Mouse (Mus musculus) left cerebral cortex, adult 18-20 months (tissue): ENCODE measurements around the gene Pnp2. TPM values are rescaled to one million over a fixed set of nuclear protein-coding genes. Genes with fewer than 3 reads are reported as not detected.
"Not testable (repeated sequence)": the region's sequence is repeated elsewhere in the genome, so short reads cannot be mapped to it uniquely, and the experiment has no call there.

Source experiments
- DNase-seq, 2 experiments: peaks; one replicate each; pipeline ENCODE4 v3.0.0; 2021 to 2022; ENCODE audit warnings: low spot score in 2 of 2, mixed read lengths in 1 of 2
- long read RNA-seq, 2 experiments: library from polyadenylated mRNA; stranded (forward); transcript quantifications; one replicate each; pipeline ENCODE4 v2.0.0; 2021
- total RNA-seq, 2 experiments: library from RNA; stranded (reverse); gene quantifications; 2 replicates each; pipeline ENCODE4 v1.2.3; 2021

Pnp2 gene
- total RNA-seq = 1 to 10 TPM in 1 of 2 experiments, under 1 TPM in 1; 0.46 to 1.1 TPM
- long read RNA-seq, experiment 1, partial matches to known transcripts = 0 of 1 reads
- long read RNA-seq, experiment 1, other reads (novel, unspliced or antisense) = 0 of 1 reads
- long read RNA-seq, experiment 2 = 0 reads

GRCm38 (mm10) chr14:50955942-50956508 lies at the start of gene Pnp2:
Pnp2 (plus strand) TSS chr14:50955992.
- DNase-seq = peak in 1 of 2 experiments; percentile 29

GRCm38 (mm10) chr14:50908126-50908525 lies 47.7 kb upstream of the Pnp2 start:
- DNase-seq = no peak

GRCm38 (mm10) chr14:50911356-50911755 lies 44.4 kb upstream of the Pnp2 start:
- DNase-seq = no peak

- not testable (repeated sequence) for DNase-seq
These were observed 32.4 kb upstream of the Pnp2 start for GRCm38 (mm10) chr14:50923437-50923836.

- DNase-seq = peak; percentile 94 to 97
These were observed 31.3 kb upstream of the Pnp2 start, which contains the start of the genes Osgep and Apex1 for GRCm38 (mm10) chr14:50924281-50925064. Osgep (minus strand) TSS chr14:50924893. Apex1 (plus strand) TSS chr14:50924968.

- no peak for DNase-seq
These were observed 30.5 kb upstream of the Pnp2 start for GRCm38 (mm10) chr14:50925111-50925920.

- DNase-seq = no peak
These were observed 28.4 kb upstream of the Pnp2 start for GRCm38 (mm10) chr14:50927366-50927765.

- no peak for DNase-seq
These were observed 25.8 kb upstream of the Pnp2 start for GRCm38 (mm10) chr14:50929951-50930350.

GRCm38 (mm10) chr14:50930377-50930753 lies 25.4 kb upstream of the Pnp2 start:
- peak in 1 of 2 experiments; percentile 48 for DNase-seq

GRCm38 (mm10) chr14:50930754-50931492 lies 24.9 kb upstream of the Pnp2 start, which contains the start of the genes Pip4p1 and Pnp:
Pip4p1 (minus strand) TSS chr14:50930856.
Pnp (plus strand) TSS chr14:50931082.
- peak; percentile 98 to 99 for DNase-seq

GRCm38 (mm10) chr14:50931493-50932020 lies 24.2 kb upstream of the Pnp2 start:
- DNase-seq = no peak

GRCm38 (mm10) chr14:50936649-50937048 lies 19.1 kb upstream of the Pnp2 start:
- DNase-seq = no peak

GRCm38 (mm10) chr14:50938119-50938908 lies 17.5 kb upstream of the Pnp2 start:
- no peak for DNase-seq

GRCm38 (mm10) chr14:50938940-50939339 lies 16.9 kb upstream of the Pnp2 start:
- DNase-seq = no peak

- DNase-seq = peak; percentile 80 to 86
These were observed 11.7 kb upstream of the Pnp2 start, which contains the start of gene Gm49342 for GRCm38 (mm10) chr14:50943932-50944667. Gm49342 (plus strand) TSS chr14:50944517.

- DNase-seq = not testable (repeated sequence)
These were observed 11.1 kb upstream of the Pnp2 start for GRCm38 (mm10) chr14:50944668-50945033.

GRCm38 (mm10) chr14:50945081-50945480 lies 10.7 kb upstream of the Pnp2 start:
- DNase-seq = not testable (repeated sequence)

- DNase-seq = not testable (repeated sequence)
These were observed 10.3 kb upstream of the Pnp2 start for GRCm38 (mm10) chr14:50945526-50945925.

GRCm38 (mm10) chr14:50955487-50955886 lies 305 bp upstream of the Pnp2 start:
- no peak for DNase-seq
